Mouse (Mus musculus) MEL (cell line): ENCODE results near the gene Susd4. TPM values are rescaled to one million over a fixed set of nuclear protein-coding genes. Genes with fewer than 3 reads are reported as not detected.

Experiments
- DNase-seq: peaks from one replicate; pipeline ENCODE4 v3.0.0; 2011; ENCODE audit warnings: low read depth, low spot score
- H3K27ac ChIP-seq: 2 replicates; pipeline ENCODE4 v1.5.1; 2012; ENCODE audit warnings: low read depth, mild to moderate bottlenecking, control low read depth, low read length, moderate library complexity; ENCODE audit not compliant: control insufficient read depth
- H3K27me3 ChIP-seq, 2 experiments: fragments of 150-350 bp in 1 of 2; sonication (generic) in 1 of 2; 2 replicates each; pipeline ENCODE4 v1.6.1; 2012; ENCODE audit warnings: low read length in 2 of 2, mild to moderate bottlenecking in 2 of 2, improper control_type of control experiment in 1 of 2, moderate library complexity in 1 of 2; ENCODE audit not compliant: insufficient read depth in 2 of 2, control insufficient read depth in 1 of 2
- H3K36me3 ChIP-seq, 2 experiments: 2 replicates each; pipeline ENCODE4 v1.6.1; 2012 to 2014; ENCODE audit warnings: low read length in 2 of 2, improper control_type of control experiment in 1 of 2, inconsistent platforms in 1 of 2, mild to moderate bottlenecking in 1 of 2; ENCODE audit not compliant: insufficient read depth in 2 of 2, control insufficient read depth in 1 of 2
- H3K4me1 ChIP-seq, 2 experiments: fragments of 150-350 bp in 1 of 2; sonication (generic) in 1 of 2; 2 replicates each; pipeline ENCODE4 v1.6.1; 2012; ENCODE audit warnings: low read length in 2 of 2, improper control_type of control experiment in 1 of 2, mild to moderate bottlenecking in 1 of 2; ENCODE audit not compliant: insufficient read depth in 2 of 2, control insufficient read depth in 1 of 2
- H3K4me3 ChIP-seq, 2 experiments: fragments of 150-350 bp in 1 of 2; sonication (generic) in 1 of 2; 2 replicates each; pipeline ENCODE4 v1.5.1; 2012; ENCODE audit warnings: low read depth in 2 of 2, low read length in 2 of 2, mild to moderate bottlenecking in 2 of 2, moderate library complexity in 2 of 2, control low read depth in 1 of 2, improper control_type of control experiment in 1 of 2; ENCODE audit not compliant: control insufficient read depth in 1 of 2, insufficient read depth in 1 of 2
- H3K79me2 ChIP-seq: 2 replicates; pipeline ENCODE4 v1.6.1; 2012; ENCODE audit warnings: mild to moderate bottlenecking, low read length, moderate library complexity; ENCODE audit not compliant: control insufficient read depth, poor library complexity, insufficient read depth
- H3K9ac ChIP-seq: 2 replicates; pipeline ENCODE4 v1.6.1; 2012; ENCODE audit warnings: low read depth, mild to moderate bottlenecking, control low read depth, low read length, moderate library complexity; ENCODE audit not compliant: control insufficient read depth, poor library complexity, severe bottlenecking
- H3K9me3 ChIP-seq: fragments of 150-350 bp; sonication (generic); replicated peaks from 2 replicates; pipeline ENCODE4 v1.6.1; 2012; ENCODE audit warnings: mild to moderate bottlenecking, low read length, improper control_type of control experiment, moderate library complexity; ENCODE audit not compliant: insufficient read depth
- BHLHE40 ChIP-seq: IDR thresholded peaks from 2 replicates; pipeline ENCODE4 v1.6.1; 2012; ENCODE audit warnings: low read depth, mild to moderate bottlenecking, inconsistent platforms, low read length, improper control_type of control experiment, borderline replicate concordance
- CHD2 ChIP-seq: IDR thresholded peaks from 2 replicates; pipeline ENCODE4 v1.6.1; 2011; ENCODE audit warnings: low read length, improper control_type of control experiment
- CTCF ChIP-seq, 3 experiments: IDR thresholded peaks in 2 of 3; conservative IDR thresholded peaks in 1 of 3; 2 replicates each; pipeline ENCODE4 v1.5.1; 2011 to 2012; ENCODE audit warnings: low read length in 3 of 3, low read depth in 2 of 3, mild to moderate bottlenecking in 2 of 3, improper control_type of control experiment in 1 of 3, inconsistent platforms in 1 of 3, mixed read lengths in 1 of 3, moderate library complexity in 1 of 3; ENCODE audit not compliant: control insufficient read depth in 1 of 3, insufficient read depth in 1 of 3, poor library complexity in 1 of 3, severe bottlenecking in 1 of 3
- E2F4 ChIP-seq: IDR thresholded peaks from 2 replicates; pipeline ENCODE4 v1.6.1; 2011; ENCODE audit warnings: low read depth, low read length, improper control_type of control experiment, borderline replicate concordance
- ELF1 ChIP-seq: IDR thresholded peaks from 2 replicates; pipeline ENCODE4 v1.6.1; 2014; ENCODE audit warnings: low read depth, mild to moderate bottlenecking, inconsistent platforms, low read length, improper control_type of control experiment, moderate library complexity
- EP300 ChIP-seq, 2 experiments: IDR thresholded peaks; 2 replicates each; pipeline ENCODE4 v1.6.1; 2011; ENCODE audit warnings: improper control_type of control experiment in 2 of 2, low read length in 2 of 2, low read depth in 1 of 2, mild to moderate bottlenecking in 1 of 2
- HCFC1 ChIP-seq: IDR thresholded peaks from 2 replicates; pipeline ENCODE4 v1.6.1; 2012; ENCODE audit warnings: low read depth, mild to moderate bottlenecking, inconsistent platforms, low read length, improper control_type of control experiment, moderate library complexity
- JUND ChIP-seq: IDR thresholded peaks from 2 replicates; pipeline ENCODE4 v1.6.1; 2011; ENCODE audit warnings: low read depth, mild to moderate bottlenecking, improper control_type of control experiment, low read length
- KAT2A ChIP-seq: conservative IDR thresholded peaks from 2 replicates; pipeline ENCODE4 v1.6.1; 2012; ENCODE audit warnings: low read depth, low read length, improper control_type of control experiment, inconsistent platforms
- MAX ChIP-seq: IDR thresholded peaks from 2 replicates; pipeline ENCODE4 v1.6.1; 2011; ENCODE audit warnings: low read length, improper control_type of control experiment
- MAZ ChIP-seq: IDR thresholded peaks from 2 replicates; pipeline ENCODE4 v1.6.1; 2012; ENCODE audit warnings: low read depth, mild to moderate bottlenecking, inconsistent platforms, low read length, improper control_type of control experiment
- MYB ChIP-seq: IDR thresholded peaks from 2 replicates; pipeline ENCODE4 v1.6.1; 2011; ENCODE audit warnings: mild to moderate bottlenecking, low read depth, low read length, improper control_type of control experiment
- MYC ChIP-seq: IDR thresholded peaks from 2 replicates; pipeline ENCODE4 v1.6.1; 2011; ENCODE audit warnings: low read depth, mild to moderate bottlenecking, low read length, improper control_type of control experiment, moderate library complexity
- NELFE ChIP-seq: IDR thresholded peaks from 2 replicates; pipeline ENCODE4 v1.6.1; 2011; ENCODE audit warnings: low read depth, low read length, improper control_type of control experiment
- NRF1 ChIP-seq: IDR thresholded peaks from 2 replicates; pipeline ENCODE4 v1.6.1; 2014; ENCODE audit warnings: low read depth, mild to moderate bottlenecking, inconsistent platforms, low read length, improper control_type of control experiment, moderate library complexity; ENCODE audit not compliant: poor library complexity, insufficient read depth, severe bottlenecking
- POLR2A ChIP-seq, 2 experiments: IDR thresholded peaks; 2 replicates each; pipeline ENCODE4 v1.6.1; 2011 to 2012; ENCODE audit warnings: low read length in 2 of 2, mild to moderate bottlenecking in 2 of 2, control low read depth in 1 of 2, improper control_type of control experiment in 1 of 2, low read depth in 1 of 2, moderate library complexity in 1 of 2; ENCODE audit not compliant: control insufficient read depth in 1 of 2, insufficient read depth in 1 of 2, poor library complexity in 1 of 2
- POLR2AphosphoS2 ChIP-seq: IDR thresholded peaks from 2 replicates; pipeline ENCODE4 v1.6.1; 2011; ENCODE audit warnings: low read length, improper control_type of control experiment
- POLR2AphosphoS5 ChIP-seq: IDR thresholded peaks from 2 replicates; pipeline ENCODE4 v1.6.1; 2012; ENCODE audit warnings: low read depth, borderline replicate concordance, mild to moderate bottlenecking, inconsistent platforms, low read length, moderate library complexity, mixed read lengths
- RAD21 ChIP-seq: IDR thresholded peaks from 2 replicates; pipeline ENCODE4 v1.6.1; 2011; ENCODE audit warnings: mild to moderate bottlenecking, low read depth, low read length, improper control_type of control experiment
- RCOR1 ChIP-seq: IDR thresholded peaks from 2 replicates; pipeline ENCODE4 v1.6.1; 2012; ENCODE audit warnings: low read depth, mild to moderate bottlenecking, inconsistent platforms, low read length, improper control_type of control experiment
- SMC3 ChIP-seq: IDR thresholded peaks from 2 replicates; pipeline ENCODE4 v1.6.1; 2011; ENCODE audit warnings: low read depth, low read length, improper control_type of control experiment
- TCF12 ChIP-seq: IDR thresholded peaks from 2 replicates; pipeline ENCODE4 v1.6.1; 2014; ENCODE audit warnings: low read depth, mild to moderate bottlenecking, inconsistent platforms, low read length, improper control_type of control experiment, moderate library complexity
- USF1 ChIP-seq: IDR thresholded peaks from 2 replicates; pipeline ENCODE4 v1.6.1; 2014; ENCODE audit warnings: low read depth, mild to moderate bottlenecking, inconsistent platforms, low read length, improper control_type of control experiment, moderate library complexity
- ZC3H11A ChIP-seq: IDR thresholded peaks from 2 replicates; pipeline ENCODE4 v1.6.1; 2012; ENCODE audit warnings: low read depth, mild to moderate bottlenecking, inconsistent platforms, low read length, improper control_type of control experiment
- ZMIZ1 ChIP-seq: IDR thresholded peaks from 2 replicates; pipeline ENCODE4 v1.6.1; 2012; ENCODE audit warnings: low read depth, mild to moderate bottlenecking, inconsistent platforms, low read length, improper control_type of control experiment, moderate library complexity
- ZNF384 ChIP-seq: IDR thresholded peaks from 2 replicates; pipeline ENCODE4 v1.6.1; 2012; ENCODE audit warnings: low read depth, mild to moderate bottlenecking, inconsistent platforms, low read length, improper control_type of control experiment
- polyA plus RNA-seq, 2 experiments: library from polyadenylated mRNA; stranded (reverse) in 1 of 2; unstranded in 1 of 2; fragments of >175 nt in 1 of 2; fragments of >200 nt in 1 of 2; gene quantifications; 2 replicates each; pipeline versions ENCODE4 v1.2.1 to v1.2.4; 2012; ENCODE audit warnings: low replicate concordance in 2 of 2, low read depth in 1 of 2; ENCODE audit not compliant: insufficient read length in 2 of 2, insufficient read depth in 1 of 2, missing spikeins in 1 of 2
- total RNA-seq: library from RNA; depleted of rRNA; stranded (reverse); fragments of 300-350 nt; gene quantifications from 2 replicates; pipeline ENCODE4 v1.2.3, GENCODE M21; 2012

Susd4 gene
- total and polyA plus RNA-seq, 3 experiments = not detected

GRCm38 (mm10) chr1:182867886-182868285 is 104.2 kb downstream of the Susd4 start:
- no peaks in the 10 kb centered on the region for H3K27me3 ChIP-seq
- H3K36me3 ChIP-seq = no peaks in the 10 kb centered on the region
- H3K4me3 ChIP-seq = no peak overlapping the region
- no peak for DNase-seq
- no peak overlapping the region for H3K9ac ChIP-seq
- no peak overlapping the region for H3K27ac ChIP-seq
- H3K9me3 ChIP-seq = no peaks in the 10 kb centered on the region
- TF ChIP-seq BHLHE40 (no peak), RAD21 (no peak), CTCF (IDR thresholded peaks at IDR 0.05 in 2 of 3, conservative IDR thresholded peaks at IDR 0.05 in 1 of 3; ENCODE audit: control insufficient read depth in 1 of 3, insufficient read depth in 1 of 3, low read depth in 2 of 3, low read length in 3 of 3, poor library complexity in 1 of 3, severe bottlenecking in 1 of 3) (no peak), EP300 (IDR thresholded peaks at IDR 0.05; ENCODE audit: low read depth in 1 of 2, low read length in 2 of 2) (no peak), E2F4 (no peak), KAT2A (no peak), ZC3H11A (no peak), JUND (no peak), ZMIZ1 (no peak), NRF1 (no peak), TCF12 (no peak), MYB (no peak), POLR2A (IDR thresholded peaks at IDR 0.05; ENCODE audit: control insufficient read depth in 1 of 2, insufficient read depth in 1 of 2, low read depth in 1 of 2, low read length in 2 of 2, poor library complexity in 1 of 2) (no peak), USF1 (no peak), ZNF384 (no peak), POLR2AphosphoS5 (no peak), MAX (no peak), SMC3 (no peak), HCFC1 (no peak), RCOR1 (no peak)
- H3K79me2 ChIP-seq = no peaks in the 10 kb centered on the region
- no peaks in the 10 kb centered on the region for H3K4me1 ChIP-seq

- H3K9me3 ChIP-seq = no peaks in the 10 kb centered on the region
- H3K4me3 ChIP-seq = no peak overlapping the region
- TF ChIP-seq ZC3H11A = no peak
- TF ChIP-seq JUND = no peak
- TF ChIP-seq MAX = no peak
- TF ChIP-seq E2F4 = no peak
- no peak for TF ChIP-seq POLR2A (IDR thresholded peaks at IDR 0.05; ENCODE audit: control insufficient read depth in 1 of 2, insufficient read depth in 1 of 2, low read depth in 1 of 2, low read length in 2 of 2, poor library complexity in 1 of 2)
- no peak for TF ChIP-seq POLR2AphosphoS2
- TF ChIP-seq TCF12 = no peak
- TF ChIP-seq MYB = no peak
- no peak for TF ChIP-seq NELFE
- TF ChIP-seq MYC = no peak
- no peak for TF ChIP-seq ZMIZ1
- no peak for TF ChIP-seq MAZ
- no peak for TF ChIP-seq RCOR1
- no peak; the same call in 1 of the 2 replicates for TF ChIP-seq RAD21
- no peak for TF ChIP-seq CHD2
- no peak for TF ChIP-seq POLR2AphosphoS5
- TF ChIP-seq ELF1 = no peak
- no peak for TF ChIP-seq ZNF384
- TF ChIP-seq, all 39 proteins: peak for 0
- H3K9ac ChIP-seq = no peak overlapping the region
- no peaks in the 10 kb centered on the region for H3K79me2 ChIP-seq
- H3K27ac ChIP-seq = no peak overlapping the region
- no peaks in the 10 kb centered on the region for H3K4me1 ChIP-seq
- H3K36me3 ChIP-seq = no peaks in the 10 kb centered on the region
- H3K27me3 ChIP-seq = no peaks in the 10 kb centered on the region
- no peak for DNase-seq
Measured at GRCm38 (mm10) chr1:182868432-182869113, 104.9 kb downstream of the Susd4 start.
